Mouse (Mus musculus) adipocyte (in vitro differentiated cells): ENCODE measurements at regions not wholly inside any gene's neighbourhood (a gene's known extent, or its start where the extent isn't known, plus 50 kb on each side); places are given as distances from the start of the nearest gene placed in this dataset.

Experiments
- DNase-seq: peaks from one replicate; pipeline ENCODE4 v3.0.0-alpha.2; 2016; ENCODE audit warnings: low spot score

DNA sequence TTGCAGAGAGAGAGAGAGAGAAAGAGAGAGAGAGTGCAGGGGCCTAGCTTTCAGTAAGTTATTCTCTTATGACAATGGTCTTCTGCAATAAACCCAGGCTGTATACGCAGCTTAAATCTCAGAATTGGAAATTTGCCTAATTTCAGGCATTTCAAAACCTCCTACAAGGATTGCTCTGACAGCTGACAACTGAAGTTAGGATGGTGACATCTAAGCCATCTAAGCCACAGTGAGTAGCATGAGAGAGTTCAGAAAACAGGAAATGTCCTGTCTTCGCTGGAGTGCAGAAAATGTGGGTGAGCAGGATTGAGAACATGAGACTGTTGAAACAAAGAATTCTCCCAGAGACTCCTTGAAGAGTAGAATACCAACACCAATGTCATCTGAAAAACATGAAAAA is 56.8 kb downstream of the Fam110c start:
- DNase-seq: peak; percentile 63

GRCm38 (mm10) chr12:31134465-31134992 is 60.9 kb downstream of the Fam110c start:
- no peak for DNase-seq

- DNase-seq: no peak
Measured at GRCm38 (mm10) chr12:31136364-31136763, 62.7 kb downstream of the Fam110c start.

- no peak for DNase-seq
Measured at GRCm38 (mm10) chr12:31136911-31137310, 63.2 kb downstream of the Fam110c start.

- no peak for DNase-seq
Measured at GRCm38 (mm10) chr12:31137431-31137830, 63.8 kb downstream of the Fam110c start.

- DNase-seq: no peak
Measured at GRCm38 (mm10) chr12:31139853-31140252, 66.2 kb downstream of the Fam110c start.

GRCm38 (mm10) chr12:31143266-31143665 is 69.6 kb downstream of the Fam110c start:
- DNase-seq: no peak

GRCm38 (mm10) chr12:31145032-31145781 is 71.5 kb downstream of the Fam110c start:
- peak; percentile 66 for DNase-seq

DNA sequence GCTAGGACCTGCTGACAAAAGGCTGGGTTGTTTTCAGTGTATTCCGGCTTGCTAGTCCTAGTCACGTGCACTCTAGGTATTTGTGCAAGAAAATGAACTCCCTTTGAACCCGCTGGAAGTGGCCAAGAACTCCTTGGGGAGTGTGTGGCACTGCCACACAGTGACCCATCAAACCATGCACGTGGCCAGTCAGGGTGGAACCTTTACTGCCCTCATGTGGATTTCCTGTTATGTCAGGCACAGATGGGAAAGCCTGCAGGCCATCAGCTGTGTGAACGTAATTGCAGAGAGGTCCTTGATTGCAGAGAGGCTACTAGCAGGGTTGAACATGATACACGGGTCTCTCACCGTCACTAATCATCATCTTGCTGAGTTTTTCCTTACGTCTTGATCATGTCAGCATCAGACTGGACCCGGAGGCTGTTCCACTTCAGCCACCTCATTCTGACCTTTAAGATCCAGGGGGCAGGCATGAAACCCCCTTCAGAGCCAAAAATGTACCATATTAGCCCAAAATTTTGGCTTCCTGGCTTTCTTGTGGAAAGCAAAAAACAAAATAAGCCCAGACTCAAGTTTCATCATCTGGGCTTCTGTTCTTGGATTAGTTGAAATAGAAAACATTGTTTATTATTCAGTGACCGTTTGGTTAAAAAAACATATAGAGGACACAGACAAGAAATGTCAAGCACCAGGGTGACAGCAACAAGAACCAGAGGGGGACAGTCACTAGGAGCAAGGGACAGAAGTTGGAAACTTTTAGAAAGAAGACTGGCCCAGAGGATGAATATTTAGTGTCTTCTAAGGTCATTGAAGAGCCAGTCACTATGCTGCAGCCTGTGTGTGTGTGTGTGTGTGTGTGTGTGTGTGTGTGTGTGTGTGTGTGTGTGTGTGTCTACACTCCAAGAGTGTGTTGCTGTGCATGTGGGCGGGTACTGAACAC is 75.0 kb downstream of the Fam110c start:
- DNase-seq: peak; percentile 50

- peak; percentile 42 for DNase-seq
Measured at GRCm38 (mm10) chr12:31153720-31154119, 80.1 kb downstream of the Fam110c start.

GRCm38 (mm10) chr12:31154608-31155011 is 80.9 kb downstream of the Fam110c start:
- DNase-seq: peak; percentile 69

DNA sequence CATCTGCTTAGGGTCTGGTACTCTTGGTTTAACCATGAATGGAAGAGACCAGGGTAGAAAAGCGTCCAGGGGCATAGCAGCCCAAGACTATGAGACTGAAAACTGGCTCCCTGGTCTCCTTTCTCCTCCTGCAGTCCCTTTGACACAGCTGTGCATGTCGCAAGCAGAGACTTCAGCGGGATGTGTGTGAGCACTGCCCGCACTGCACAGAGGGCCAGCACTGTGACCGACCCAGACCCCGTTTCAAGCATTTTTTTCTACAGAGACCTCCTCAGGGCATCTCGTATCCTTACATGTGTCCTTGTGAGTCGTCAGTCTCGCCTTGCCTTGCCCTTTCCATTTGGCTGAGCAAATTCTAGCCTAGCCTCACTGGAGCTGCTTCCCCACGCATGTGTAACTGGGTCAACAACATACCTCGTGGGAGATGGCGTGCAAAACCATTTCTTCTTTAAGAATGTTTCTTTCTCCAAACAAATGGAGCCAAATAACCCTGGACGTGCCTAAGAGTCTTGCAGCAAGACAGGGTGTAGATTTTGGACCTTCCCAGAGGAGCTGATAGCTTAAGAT is 82.6 kb downstream of the Fam110c start:
- no peak for DNase-seq

GRCm38 (mm10) chr12:31157453-31157852 is 83.1 kb upstream of the Gm6993 start:
- DNase-seq: no peak

DNA sequence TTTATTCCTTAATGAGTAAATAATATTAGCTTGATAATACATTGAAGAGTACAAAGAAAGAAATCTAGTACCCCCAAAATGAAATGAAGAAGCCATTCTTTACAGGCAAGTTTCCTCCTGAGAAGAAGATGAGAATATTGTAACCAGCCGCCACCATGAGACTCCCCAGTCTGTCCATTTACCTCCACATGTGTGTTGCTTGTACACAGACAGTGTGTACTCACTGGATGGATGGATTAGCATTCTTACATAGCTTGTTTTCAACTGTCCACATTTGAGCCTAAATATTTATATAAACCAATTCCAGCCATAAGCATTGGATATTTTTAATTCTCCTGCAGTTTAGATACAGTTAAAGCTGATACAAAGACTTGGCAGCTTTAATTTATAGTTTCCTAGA is 82.7 kb upstream of the Gm6993 start:
- no peak for DNase-seq

GRCm38 (mm10) chr12:31158885-31159284 is 81.7 kb upstream of the Gm6993 start:
- no peak for DNase-seq

DNA sequence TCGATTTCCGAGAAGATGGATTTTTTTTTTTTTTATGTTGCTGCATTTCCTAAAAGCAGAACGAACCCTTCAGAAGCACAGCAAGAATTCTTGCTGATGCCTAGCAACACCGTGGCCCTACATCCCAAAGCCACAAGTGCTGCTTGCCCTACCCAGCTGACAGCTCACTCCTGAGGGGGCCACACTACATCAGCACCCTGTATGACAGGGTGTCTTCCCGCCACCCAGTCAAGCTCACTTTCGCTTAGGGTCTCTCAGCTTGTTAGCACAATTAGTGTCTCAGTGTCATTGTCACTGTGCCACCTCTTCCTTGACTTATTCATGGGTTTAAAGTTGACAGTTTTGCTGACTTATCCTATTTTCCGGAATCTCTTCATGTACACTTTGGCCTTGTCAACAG is 81.2 kb upstream of the Gm6993 start:
- no peak for DNase-seq

GRCm38 (mm10) chr12:31168221-31168890 is 72.2 kb upstream of the Gm6993 start:
- peak; percentile 78 for DNase-seq

GRCm38 (mm10) chr12:31170111-31170510 is 70.5 kb upstream of the Gm6993 start:
- DNase-seq: peak; percentile 65

GRCm38 (mm10) chr12:31170546-31171160 is 69.9 kb upstream of the Gm6993 start:
- DNase-seq: peak; percentile 92

DNA sequence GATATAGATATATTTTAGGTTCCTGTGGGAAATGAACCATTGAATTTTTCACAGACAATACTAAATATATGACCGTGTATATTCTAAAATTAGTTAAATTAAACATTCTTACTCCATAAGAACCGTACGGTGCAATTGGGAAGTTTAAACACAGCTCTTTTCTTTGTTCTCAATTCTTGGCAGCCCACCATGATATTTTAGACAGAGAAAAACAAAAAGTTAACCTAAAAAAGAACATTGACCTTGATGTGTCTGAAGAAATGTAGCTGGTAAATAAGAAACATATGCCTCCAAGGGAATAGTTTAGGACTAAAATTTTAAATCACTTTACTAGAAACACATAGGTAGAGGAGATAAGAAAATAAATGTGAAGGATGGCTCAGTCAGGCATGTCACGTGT is 68.6 kb upstream of the Gm6993 start:
- DNase-seq: no peak
